Mouse (Mus musculus) CD8-positive naive resting alpha-beta T cell, adult 2 months (primary cell): ENCODE measurements around the gene B3gntl1.
"Not testable (repeated sequence)": the region's sequence is repeated elsewhere in the genome, so short reads cannot be mapped to it uniquely, and the experiment has no call there.

ENCODE experiments used
- DNase-seq, 2 experiments: peaks; one replicate each; pipeline ENCODE4 v3.0.0; 2022; ENCODE audit warnings: low read depth in 2 of 2, low spot score in 2 of 2

Gene B3gntl1

DNA sequence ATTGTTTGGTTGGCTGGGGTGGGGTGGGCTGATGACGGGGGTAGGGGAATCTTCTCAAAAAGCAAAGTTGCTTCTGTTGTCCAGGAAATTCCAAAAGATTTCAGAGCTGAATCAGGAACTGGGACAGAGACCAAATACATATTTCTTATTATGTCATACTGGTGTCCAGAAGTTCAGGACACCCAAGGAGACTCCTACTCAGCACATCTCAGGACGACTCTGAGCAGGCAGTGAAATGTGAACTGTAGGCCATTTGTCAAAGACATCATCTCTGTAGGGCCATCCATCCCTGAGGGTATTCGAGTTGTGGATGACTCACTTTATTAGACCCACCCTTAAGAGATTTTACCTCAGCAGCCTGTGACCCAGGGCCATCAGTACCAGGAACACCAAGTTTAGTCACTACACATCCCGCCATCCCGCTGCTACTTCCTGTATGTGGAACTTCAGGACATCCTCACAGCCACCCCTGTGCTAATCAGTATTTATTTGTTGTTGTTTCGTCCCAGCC is 12.6 kb upstream of the B3gntl1 start:
- no peak for DNase-seq

DNA sequence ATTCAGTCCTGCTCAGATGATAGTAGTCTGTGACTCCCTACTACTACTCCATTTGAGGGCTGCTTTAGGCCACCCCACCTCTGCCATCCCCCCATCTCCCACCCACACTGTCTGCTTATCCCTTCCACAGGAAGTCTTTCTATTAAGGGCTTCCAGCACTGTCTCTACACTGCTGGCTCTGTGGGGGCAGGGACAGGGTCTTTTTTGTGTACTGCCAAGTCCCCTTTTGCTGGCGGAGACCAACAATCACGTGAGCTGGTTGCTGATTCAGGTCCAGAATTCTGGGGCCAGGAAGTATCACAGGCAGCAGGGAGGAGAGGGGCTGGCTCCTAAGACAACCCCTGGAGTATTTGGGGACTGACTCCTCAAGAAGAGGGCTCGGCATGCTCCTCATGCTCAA is 10.3 kb upstream of the B3gntl1 start:
- no peak for DNase-seq

DNA sequence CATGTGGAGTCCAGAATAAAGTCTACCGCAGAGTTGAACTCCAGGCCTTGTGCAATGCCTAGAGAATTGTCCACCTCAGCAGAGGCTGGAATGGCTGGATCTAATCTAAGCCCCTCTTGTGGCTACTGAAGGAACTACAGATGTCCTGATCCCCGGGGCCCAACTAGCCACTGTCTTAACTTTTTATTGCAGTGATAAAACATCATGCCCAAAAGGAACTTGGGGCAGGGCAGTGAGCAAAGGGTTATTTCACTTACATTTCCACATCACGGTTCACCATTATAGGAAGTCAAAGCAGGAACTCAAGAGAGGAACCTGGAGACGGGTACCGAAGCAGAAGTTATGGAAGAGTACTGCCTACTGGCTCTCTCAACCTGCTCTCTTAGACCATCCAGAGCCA is 7.8 kb upstream of the B3gntl1 start:
- no peak for DNase-seq

DNA sequence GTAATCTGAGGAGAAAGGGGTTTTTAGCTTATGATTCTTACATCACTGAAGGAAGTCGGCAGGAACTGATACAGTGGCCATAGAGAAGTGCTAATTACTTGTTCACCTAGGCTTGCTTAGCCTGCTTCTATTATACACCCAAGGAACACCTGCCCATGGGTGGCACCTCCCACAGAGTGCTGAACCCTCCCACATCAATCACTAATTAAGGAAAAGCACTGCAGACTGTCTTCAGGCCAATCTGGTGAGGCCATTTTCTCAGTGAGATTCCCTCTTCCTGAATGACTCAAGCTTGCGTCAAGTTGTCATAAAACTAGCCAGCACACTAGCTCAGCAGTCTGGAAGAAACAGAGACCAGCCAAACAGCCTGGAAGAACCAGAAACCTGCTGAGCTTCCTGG is 6.6 kb upstream of the B3gntl1 start:
- DNase-seq, result no peak

DNA sequence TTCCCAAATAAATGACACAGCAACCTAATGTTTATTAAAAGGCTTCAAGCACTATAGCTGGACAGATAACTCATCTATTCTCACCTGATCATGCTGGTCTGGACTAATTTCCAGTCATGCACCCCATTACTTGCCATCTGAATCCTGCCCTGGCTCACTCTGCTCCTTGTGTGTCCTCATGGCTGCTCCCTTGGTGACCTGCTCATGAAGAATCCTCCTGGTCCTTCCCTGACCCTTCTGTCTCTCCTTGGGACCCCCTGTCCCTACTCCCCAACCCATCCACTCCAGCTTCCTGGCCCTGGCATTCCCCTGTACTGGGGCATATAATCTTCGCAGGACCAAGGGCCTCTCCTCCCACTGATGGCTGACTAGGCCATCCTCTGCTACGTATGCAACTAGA is 3.9 kb upstream of the B3gntl1 start:
- DNase-seq, result no peak

- no peak for DNase-seq
These were observed 676 bp upstream of the B3gntl1 start for GRCm38 (mm10) chr11:121673629-121674028.

DNA sequence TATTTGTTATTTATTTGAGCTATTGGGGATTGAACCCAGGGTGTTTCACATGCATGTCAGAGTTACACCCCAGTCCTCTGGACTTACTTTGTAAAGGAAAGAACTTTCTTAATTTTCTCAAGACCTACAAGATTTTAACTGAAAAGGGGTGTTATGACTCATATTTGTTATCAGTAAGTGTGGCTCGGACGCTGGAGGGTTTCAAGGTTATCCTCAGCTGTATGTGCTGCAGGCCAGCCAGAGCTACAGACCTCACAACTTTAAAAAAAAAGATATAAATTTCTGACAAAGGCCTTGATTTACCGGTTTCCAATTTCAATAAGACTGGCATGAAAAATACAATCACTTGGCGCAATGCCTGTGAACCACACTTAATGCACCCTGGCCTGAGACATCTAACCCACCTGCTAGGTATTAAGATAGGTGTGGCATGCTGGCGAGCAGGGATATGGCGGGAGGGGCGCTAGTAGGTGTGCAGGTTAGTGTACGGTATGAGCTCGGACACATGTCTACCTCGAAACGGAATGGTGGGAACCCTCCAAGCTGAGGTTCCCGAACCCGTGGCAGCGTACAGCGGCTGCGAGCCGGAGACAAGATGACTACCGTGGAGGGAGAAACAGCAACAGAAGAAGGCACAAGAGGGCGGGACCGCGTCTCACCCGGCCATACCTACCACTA is 502 bp downstream of the B3gntl1 start:
- no peak for DNase-seq

DNA sequence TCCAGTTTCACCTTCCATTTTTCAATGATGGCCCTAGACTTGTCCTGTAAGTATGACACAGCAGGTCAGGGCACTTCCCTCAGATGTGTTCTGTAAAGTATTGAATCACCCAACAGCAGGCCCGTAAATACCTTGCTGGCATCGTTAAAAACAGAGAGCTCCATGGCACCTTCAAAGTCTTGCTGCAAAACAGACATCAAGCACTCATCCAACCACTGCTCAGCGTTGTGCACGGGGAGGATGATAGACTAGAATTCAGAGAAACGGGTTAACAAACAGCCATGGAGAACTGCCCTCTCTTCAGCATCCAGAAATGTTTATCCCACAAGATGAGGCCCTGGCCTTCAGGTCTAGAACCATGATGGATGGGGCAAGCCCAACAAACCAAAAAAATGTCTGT is 2.0 kb downstream of the B3gntl1 start:
- DNase-seq, result no peak

GRCm38 (mm10) chr11:121668776-121669175 is 4.2 kb downstream of the B3gntl1 start:
- no peak for DNase-seq

- no peak for DNase-seq
These were observed 5.4 kb downstream of the B3gntl1 start for GRCm38 (mm10) chr11:121667541-121667940.

DNA sequence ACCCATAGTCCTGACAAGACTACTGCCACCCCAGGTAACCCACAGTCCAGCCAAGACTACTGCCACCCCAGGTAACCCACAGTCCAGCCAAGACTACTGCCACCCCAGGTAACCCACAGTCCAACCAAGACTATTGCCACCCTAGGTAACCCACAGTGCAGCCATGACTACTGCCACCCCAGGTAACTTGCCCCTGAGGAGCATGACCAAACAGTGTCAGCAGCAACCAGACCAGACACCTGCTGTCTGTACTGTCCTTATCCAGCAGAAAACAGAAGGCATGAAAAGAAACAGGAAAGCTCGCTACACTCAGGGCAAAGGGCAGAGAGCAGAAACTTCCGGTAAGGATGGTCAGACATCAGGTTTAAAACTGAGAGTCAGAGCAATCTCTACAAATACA is 11.8 kb downstream of the B3gntl1 start:
- DNase-seq, result no peak

DNA sequence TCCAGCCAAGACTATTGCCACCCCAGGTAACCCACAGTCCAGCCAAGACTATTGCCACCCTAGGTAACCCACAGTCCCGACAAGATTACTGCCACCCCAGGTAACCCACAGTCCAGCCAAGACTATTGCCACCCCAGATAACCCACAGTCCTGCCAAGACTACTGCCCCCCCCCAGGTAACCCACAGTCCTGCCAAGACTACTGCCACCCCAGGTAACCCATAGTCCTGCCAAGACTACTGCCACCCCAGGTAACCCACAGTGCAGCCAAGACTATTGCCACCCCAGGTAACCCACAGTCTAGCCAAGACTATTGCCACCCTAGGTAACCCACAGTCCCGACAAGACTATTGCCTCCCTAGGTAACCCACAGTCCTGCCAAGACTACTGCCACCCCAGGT is 12.3 kb downstream of the B3gntl1 start:
- DNase-seq, result not testable (repeated sequence)

- DNase-seq, result no peak
These were observed 14.8 kb downstream of the B3gntl1 start for GRCm38 (mm10) chr11:121658151-121658550.

GRCm38 (mm10) chr11:121655807-121656511 is 17.0 kb downstream of the B3gntl1 start:
- DNase-seq, result no peak

GRCm38 (mm10) chr11:121655166-121655806 is 17.7 kb downstream of the B3gntl1 start:
- no peak for DNase-seq

DNA sequence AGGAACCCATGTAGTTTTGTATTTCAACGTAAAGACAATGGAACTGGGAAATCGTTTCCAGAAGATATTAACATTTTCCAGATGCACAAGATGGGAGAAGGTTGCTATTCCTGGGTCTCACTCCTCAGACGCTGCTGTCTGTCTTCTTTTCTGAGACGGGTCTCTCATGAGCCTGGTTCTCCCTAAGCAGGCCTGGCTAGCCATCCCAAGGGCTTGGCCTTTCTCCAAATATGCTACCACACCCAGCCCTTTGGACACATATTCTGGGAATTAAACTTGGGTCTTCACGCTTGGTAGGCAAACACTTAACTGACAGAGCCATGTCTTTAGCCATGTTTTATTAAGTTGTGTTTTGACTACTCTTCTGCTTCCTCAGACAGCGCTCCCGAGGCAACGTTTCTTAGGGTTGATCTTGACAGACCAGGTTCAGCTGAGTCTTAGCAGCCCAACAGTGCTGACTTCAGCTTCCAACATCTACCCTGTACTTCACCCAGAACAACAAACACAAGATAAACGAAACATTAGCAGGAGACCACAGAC is 18.5 kb downstream of the B3gntl1 start:
- no peak for DNase-seq

DNA sequence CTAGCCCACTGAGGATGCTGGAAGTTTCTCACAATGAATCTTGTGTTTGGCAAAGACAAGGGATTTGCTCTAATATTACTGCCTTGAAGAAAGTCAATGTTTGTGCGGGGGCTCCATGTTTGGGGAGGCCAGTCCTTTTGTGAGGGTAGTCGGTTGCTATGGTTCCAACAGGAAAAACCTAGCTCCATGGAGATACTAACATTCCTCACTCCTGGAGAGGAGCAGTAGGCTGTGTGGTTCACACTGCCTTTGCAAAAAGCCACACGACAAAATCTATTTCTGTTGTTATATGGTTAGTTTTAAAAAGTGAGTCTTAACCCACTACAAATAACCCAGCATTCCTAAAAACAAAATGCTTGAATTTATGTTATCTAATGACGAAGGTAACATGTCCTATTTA is 19.3 kb downstream of the B3gntl1 start:
- DNase-seq, result no peak

- DNase-seq, result peak; percentile 45 to 72
These were observed 20.2 kb downstream of the B3gntl1 start for GRCm38 (mm10) chr11:121652547-121653305.

- no peak for DNase-seq
These were observed 21.0 kb downstream of the B3gntl1 start for GRCm38 (mm10) chr11:121651983-121652382.

GRCm38 (mm10) chr11:121651556-121651955 is 21.4 kb downstream of the B3gntl1 start:
- DNase-seq, result no peak

DNA sequence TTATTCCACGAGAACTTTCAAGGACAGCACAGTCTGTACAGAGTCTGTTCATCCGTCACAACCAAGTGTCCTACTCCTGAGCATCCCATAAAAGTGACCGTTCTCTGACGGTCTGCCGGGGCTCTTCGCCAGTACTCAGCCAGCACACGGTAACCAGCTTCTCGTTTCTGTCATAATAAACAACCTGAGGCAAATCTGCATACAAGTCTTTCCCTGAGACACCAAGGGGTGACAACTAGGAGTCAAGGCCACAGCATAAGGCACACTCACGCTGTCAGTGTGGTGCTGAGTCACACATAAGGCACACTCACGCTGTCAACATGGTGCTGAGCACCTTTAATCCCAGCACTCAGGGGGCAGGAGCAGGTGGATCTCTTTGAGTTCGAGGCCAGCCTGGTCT is 22.3 kb downstream of the B3gntl1 start:
- no peak for DNase-seq
